Mouse (Mus musculus) large intestine, adult 2 months (tissue): ENCODE measurements at regions not wholly inside any gene's neighbourhood (a gene's known extent, or its start where the extent isn't known, plus 50 kb on each side); places are given as distances from the start of the nearest gene placed in this dataset.
A peak's percentile ranks its signal among the peaks of the same experiment; 100 is the strongest.

Source experiments
- DNase-seq: peaks from one replicate; pipeline ENCODE4 v3.0.0-alpha.2; 2012; ENCODE audit warnings: low read depth, low spot score
- WGBS: fragments of 180-500 bp; shearing (Covaris S2); methylation state at CpG from one replicate; pipeline ENCODE4 v1.1.7; 2018; 5-methylcytosine and 5-hydroxymethylcytosine counted together

DNA sequence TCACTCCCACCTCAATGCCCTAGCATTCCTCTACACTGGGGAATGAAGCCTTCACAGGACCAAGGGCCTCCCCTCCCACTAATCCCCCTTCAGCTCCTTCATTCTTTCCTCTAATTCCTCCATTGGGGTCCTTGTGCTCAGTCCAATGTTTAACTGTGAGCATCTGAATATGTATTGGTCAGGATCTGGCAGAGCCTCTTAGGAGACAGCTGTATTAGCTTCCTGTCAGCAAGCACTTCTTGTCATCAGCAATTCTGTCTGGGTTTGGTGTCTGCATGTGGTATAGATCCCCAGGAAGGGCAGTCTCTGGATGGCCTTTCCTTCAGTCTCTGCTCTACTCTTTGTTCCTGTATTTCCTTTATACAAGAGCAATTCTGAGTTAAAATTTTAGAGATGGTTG lies 426.8 kb upstream of the 2610001J05Rik start:
- no peak for DNase-seq

- DNase-seq = no peak
Measured at GRCm38 (mm10) chr6:14297428-14297827, 426.1 kb upstream of the 2610001J05Rik start.

DNA sequence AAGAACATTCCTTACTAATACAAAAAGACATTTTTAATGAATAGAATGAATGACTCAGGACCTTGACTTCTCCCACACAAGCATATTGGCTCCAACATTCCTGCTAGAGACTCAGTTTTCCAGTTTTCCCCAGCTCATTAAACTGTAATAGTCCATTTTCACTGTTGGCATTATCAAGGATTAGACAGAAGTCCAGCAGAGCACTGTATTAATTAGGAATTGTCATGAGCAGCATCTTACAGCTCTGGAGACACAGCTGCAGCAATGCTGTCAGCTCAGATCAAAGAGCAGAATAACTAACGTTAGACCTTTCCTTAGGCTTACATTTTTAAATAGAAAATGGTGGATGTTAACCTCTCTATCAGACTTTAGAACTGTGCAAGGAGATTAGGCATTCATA lies 419.5 kb upstream of the 2610001J05Rik start:
- WGBS = 52% methylated on average over 1 of the region's 1 CpGs
- DNase-seq = no peak

DNA sequence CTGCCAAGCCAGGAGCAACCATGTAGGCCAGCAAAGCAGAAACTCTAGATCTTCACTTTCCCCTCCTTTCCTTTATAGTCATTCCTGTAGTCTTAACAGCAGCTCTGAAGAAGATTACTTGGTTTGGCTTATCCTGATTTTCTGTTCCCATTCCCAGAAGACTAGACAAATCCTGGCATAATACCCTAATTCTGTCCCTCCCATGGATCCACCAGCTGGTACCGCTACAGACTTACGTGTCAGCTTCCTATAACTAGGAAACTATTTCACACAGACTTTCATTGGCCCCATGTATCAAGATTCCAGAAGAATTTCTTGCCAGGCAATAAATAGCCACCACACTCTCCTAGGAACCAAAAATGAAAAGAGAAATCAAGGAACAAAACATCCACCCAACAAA lies 410.2 kb upstream of the 2610001J05Rik start:
- WGBS = 78% methylated on average over 2 of the region's 2 CpGs
- no peak for DNase-seq

DNA sequence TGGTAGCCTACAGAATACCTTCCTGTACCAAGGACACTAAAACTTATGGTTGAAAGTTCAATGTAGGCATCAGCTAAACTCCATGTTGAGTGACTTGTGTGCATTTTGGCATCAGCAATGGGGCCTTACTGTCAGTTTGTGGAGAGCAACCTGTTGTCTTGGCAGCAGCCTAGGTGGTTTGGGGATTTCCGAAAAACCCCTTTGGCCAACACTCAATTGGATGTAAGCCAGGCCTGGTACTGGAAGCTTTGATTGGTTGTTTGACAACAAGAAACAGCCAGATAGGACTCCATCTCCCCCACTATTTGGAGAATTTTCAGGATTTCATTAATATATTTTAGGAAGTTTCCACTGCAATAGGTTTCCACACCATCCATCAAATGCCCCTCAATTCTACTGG lies 390.6 kb upstream of the 2610001J05Rik start:
- no peak for DNase-seq
- 85% methylated on average over 1 of the region's 1 CpGs for WGBS

DNA sequence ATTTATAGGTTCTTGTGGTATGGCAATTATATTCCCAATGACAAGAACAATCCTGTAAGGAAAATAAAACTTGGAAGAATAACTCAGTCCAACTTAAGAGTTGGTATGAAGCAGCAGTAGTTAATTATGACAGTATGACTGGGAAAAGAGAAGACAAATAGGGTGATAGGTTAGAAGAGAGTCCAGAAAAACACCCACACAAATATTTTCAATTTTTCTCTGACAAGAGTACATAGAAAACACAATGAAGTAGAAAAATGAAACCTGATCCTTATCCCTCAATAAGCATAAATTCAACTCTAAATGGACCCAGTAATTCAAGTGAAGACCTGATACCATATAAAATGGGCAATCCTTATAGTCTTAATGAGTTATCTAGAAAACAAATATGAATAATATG lies 369.0 kb upstream of the 2610001J05Rik start:
- DNase-seq = no peak

DNA sequence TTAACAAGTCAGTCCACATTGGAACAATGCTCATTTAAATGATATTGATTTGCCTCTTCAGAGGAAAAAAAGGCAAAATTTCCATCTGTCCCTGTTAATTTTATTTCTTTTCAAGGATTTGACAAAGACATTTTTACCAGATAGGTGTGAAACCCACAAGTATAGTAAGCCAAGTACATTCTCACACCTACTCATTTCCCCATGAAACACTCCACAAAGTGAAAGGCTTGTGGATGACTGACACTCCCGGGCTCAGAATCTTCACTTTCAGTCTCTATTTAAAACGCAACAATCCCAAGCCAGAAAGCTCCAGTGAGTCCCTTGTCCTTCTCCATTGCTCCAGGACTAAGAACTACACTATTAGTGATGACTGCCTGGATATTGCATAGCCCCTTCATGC lies 367.8 kb upstream of the 2610001J05Rik start:
- 67% methylated on average over 2 of the region's 2 CpGs for WGBS
- no peak for DNase-seq

DNA sequence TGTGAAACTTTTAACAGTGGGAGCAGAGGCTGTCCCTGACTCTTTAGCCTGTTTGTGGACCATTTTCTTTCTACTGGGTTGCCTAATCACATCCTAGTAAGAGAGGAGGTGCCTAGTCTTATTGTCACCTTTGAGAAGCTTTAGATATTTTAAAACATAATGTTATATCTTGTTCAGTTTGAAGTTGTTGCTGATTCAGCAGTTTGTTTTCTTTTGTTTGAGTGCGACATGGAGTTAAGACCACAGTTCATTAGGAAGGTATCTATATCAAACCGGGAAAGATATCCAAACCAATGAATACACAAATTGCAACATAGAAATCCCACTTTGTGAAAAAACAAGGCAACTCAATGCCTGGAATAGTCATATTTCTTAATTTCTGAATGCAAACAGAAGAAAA lies 359.5 kb upstream of the 2610001J05Rik start:
- no peak for DNase-seq
- WGBS = 95% methylated on average over 2 of the region's 2 CpGs

DNA sequence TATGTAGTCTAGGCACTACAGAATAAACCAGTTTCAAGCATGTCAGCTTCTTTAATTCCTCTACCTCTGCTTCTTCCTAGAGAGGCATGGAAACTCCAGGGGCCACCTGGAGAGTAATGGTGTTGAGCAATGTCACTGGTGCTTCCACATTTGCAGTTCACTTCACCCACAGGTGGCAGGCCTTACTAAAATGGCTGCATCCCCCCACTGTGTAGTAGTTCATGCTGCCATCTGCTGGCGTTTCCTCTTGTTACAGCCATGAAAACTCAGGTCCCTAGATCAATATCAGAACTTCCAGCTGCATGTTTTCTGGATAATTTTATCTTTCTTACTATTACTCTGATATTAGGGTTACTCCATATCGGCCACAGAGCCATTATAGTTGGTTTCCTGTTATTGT lies 336.2 kb upstream of the 2610001J05Rik start:
- DNase-seq = peak; percentile 3
- WGBS = 13% methylated on average over 2 of the region's 2 CpGs

DNA sequence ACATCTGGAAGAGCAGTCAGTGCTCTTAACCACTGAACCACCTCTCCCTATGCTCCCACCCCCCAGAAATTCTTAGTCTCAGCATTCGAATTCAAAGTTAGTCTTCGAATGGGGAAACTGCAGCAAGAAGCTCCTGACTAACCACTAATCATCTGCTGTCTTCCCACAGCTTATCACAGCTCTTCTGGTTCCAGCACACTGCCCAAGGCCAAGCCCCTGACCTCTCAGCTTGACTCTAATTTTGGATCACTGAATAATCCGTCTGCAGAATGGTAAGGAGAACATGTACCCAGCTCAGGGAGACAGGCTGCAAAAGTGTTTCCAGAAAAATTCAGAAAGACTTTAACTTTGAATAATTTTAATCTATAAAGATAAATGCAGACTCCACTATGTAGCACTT lies 325.8 kb upstream of the 2610001J05Rik start:
- 71% methylated on average over 3 of the region's 3 CpGs for WGBS

GRCm38 (mm10) chr6:14195351-14195750 lies 324.0 kb upstream of the 2610001J05Rik start:
- WGBS = 78% methylated on average over 5 of the region's 5 CpGs
- no peak for DNase-seq

More for the DNA sequence above, 325.8 kb upstream of the 2610001J05Rik start:
- no peak for DNase-seq

GRCm38 (mm10) chr6:14191387-14192023 lies 320.2 kb upstream of the 2610001J05Rik start:
- no peak for DNase-seq
- WGBS = 74% methylated on average over 4 of the region's 4 CpGs

DNA sequence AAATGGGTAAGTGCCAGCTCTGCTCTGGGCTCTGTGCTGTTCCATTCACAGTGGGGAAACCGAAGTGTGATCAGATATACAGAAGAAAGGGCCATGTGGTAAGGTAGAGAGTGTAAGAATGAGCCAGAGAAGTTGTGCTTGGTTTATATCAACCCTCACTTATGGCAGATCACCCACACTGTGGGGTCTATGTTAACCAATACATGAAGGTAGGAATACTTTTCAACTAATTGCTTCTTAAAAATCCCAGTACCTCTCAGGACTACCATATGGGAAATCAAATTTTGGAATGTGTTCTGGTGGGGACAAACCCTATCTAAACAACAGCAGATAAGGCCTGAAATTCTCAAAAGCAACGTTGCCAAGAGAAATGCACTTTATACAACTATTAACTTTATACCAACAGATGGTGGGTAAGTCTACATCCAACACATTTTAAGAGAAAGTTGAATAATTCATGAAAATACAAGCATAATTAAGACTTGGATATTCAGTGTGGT lies 314.7 kb upstream of the 2610001J05Rik start:
- 54% methylated on average over 2 of the region's 2 CpGs for WGBS
- no peak for DNase-seq

- no peak for DNase-seq
Measured at GRCm38 (mm10) chr6:14147370-14147769, 276.1 kb upstream of the 2610001J05Rik start.

GRCm38 (mm10) chr6:14146394-14146793 lies 275.1 kb upstream of the 2610001J05Rik start:
- DNase-seq = no peak
- WGBS = 86% methylated on average over 4 of the region's 4 CpGs

DNA sequence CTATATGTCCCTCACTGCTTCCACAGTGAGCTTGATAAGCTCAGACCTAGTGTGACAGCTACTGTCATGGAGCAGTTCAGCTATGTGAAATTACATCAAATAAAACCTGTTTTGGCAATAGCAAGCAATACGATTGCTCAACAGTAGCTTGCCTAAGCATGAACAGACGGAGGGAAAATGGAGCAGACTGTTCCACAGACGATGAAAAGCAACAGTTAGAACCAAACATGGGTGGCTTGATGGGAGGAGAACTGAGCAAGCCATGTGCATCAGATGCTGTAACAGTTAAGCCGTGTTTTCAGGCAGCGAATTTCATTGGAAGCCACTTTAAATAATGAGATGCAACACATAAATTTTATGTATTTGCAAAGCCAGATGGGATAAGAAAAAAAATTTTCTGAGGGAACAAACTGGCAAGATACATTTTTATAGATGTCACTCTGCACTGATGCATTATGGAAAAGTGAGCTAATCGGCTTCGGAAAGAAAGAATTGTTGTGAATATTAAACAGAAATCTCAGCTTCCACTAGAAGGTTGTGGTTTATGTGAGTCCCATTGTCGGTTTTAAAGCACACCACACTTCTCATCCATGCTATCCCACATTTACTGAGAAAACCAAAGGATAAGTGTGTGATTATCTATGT lies 270.9 kb upstream of the 2610001J05Rik start:
- WGBS = 74% methylated on average over 8 of the region's 8 CpGs
- no peak for DNase-seq

GRCm38 (mm10) chr6:14130392-14131144 lies 259.2 kb upstream of the 2610001J05Rik start:
- 88% methylated on average over 1 of the region's 1 CpGs for WGBS
- DNase-seq = no peak

- no peak for DNase-seq
Measured at GRCm38 (mm10) chr6:14129394-14129793, 258.1 kb upstream of the 2610001J05Rik start.

DNA sequence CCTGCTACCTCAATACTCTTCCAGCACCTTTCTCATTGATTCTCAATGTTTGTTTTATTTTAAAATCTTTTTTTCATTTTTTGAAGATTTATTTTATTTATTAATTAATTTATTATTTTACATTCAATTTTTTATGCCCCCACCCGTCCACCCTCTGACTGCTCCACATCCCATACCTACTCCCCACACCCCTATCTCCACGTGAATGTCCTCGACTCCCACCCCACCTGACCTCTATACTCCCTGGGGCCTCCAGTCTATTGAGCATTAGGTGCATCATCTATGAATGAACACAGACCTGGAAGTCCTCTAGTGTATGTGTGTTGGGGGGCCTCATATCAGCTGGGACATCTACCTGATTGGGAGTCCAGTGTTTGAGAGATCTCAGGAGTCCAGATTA lies 251.0 kb upstream of the 2610001J05Rik start:
- 85% methylated on average over 3 of the region's 3 CpGs for WGBS
- DNase-seq = no peak

DNA sequence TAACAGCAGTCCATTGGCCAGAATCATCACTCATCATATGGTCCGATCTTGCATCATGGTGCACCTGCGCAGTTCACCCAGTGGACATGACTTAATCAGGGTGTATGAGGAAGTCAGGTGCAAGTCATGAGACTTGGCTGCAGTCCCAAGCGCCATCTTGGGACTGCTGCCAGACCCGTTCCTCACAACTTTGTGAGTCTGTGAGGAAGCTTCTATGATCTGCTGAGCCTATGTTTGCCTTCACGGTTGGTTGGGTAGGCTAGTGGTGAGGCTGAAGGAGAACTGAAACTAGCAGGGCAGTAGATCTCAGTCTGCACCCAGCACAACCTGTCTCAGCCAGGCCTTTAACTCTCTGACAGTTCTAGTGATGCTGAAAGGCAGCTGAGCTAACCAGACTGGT lies 250.2 kb upstream of the 2610001J05Rik start:
- no peak for DNase-seq
- 85% methylated on average over 5 of the region's 5 CpGs for WGBS

GRCm38 (mm10) chr6:14094907-14095306 lies 223.6 kb upstream of the 2610001J05Rik start:
- DNase-seq = no peak
- WGBS = 60% methylated on average over 1 of the region's 1 CpGs
